Mouse (Mus musculus) midbrain, embryonic 14.5 days (tissue): ENCODE measurements at regions not wholly inside any gene's neighbourhood (a gene's known extent, or its start where the extent isn't known, plus 50 kb on each side); places are given as distances from the start of the nearest gene placed in this dataset.
A peak's percentile ranks its signal among the peaks of the same experiment; 100 is the strongest.

ENCODE experiments used
- ATAC-seq: fragments of 200-750 bp; cut with Nextera tagmentation; 2 replicates; pipeline ENCODE4 v1.8.0; 2017; ENCODE audit warnings: moderate number of reproducible peaks, moderate library complexity; ENCODE audit not compliant: low FRiP score, low TSS enrichment
- DNase-seq: peaks from one replicate; pipeline ENCODE4 v3.0.0-alpha.2; 2015
- H3K27ac ChIP-seq: fragments of 300-500 bp; sonication (generic); replicated peaks from 2 replicates; pipeline ENCODE4 v1.5.1; 2014; ENCODE audit warnings: mild to moderate bottlenecking, low read depth, low read length, moderate library complexity
- H3K27me3 ChIP-seq: fragments of 300-500 bp; sonication (generic); 2 replicates; pipeline ENCODE4 v1.6.1; 2014; ENCODE audit warnings: low read length, control low read depth, mixed read lengths; ENCODE audit not compliant: control insufficient read depth, insufficient read depth
- H3K36me3 ChIP-seq: fragments of 300-500 bp; sonication (generic); 2 replicates; pipeline ENCODE4 v1.6.1; 2014; ENCODE audit warnings: low read length, control low read depth; ENCODE audit not compliant: control insufficient read depth, insufficient read depth
- H3K4me1 ChIP-seq: fragments of 300-500 bp; sonication (generic); 2 replicates; pipeline ENCODE4 v1.6.1; 2014; ENCODE audit warnings: mild to moderate bottlenecking, antibody characterized with exemption, low read length, control low read depth; ENCODE audit not compliant: control insufficient read depth, insufficient read depth
- H3K4me2 ChIP-seq: fragments of 300-500 bp; sonication (generic); 2 replicates; pipeline ENCODE4 v1.6.1; 2014; ENCODE audit warnings: mild to moderate bottlenecking, low read length, moderate library complexity
- H3K4me3 ChIP-seq: fragments of 300-500 bp; sonication (generic); replicated peaks from 2 replicates; pipeline ENCODE4 v1.5.1; 2014; ENCODE audit warnings: low read depth, low read length
- H3K9ac ChIP-seq: fragments of 300-500 bp; sonication (generic); replicated peaks from 2 replicates; pipeline ENCODE4 v1.6.1; 2014; ENCODE audit warnings: mild to moderate bottlenecking, low read length, moderate library complexity
- H3K9me3 ChIP-seq: fragments of 300-500 bp; sonication (generic); 2 replicates; pipeline ENCODE4 v1.6.1; 2016; ENCODE audit warnings: low read length, control low read depth, mixed read lengths; ENCODE audit not compliant: control insufficient read depth
- WGBS: fragments of 180-500 bp; shearing (Covaris S2); extraction: QIAGEN DNeasy Blood & Tissue Kit; methylation state at CpG from one replicate; pipeline ENCODE4 v1.1.7; 2014; 5-methylcytosine and 5-hydroxymethylcytosine counted together

GRCm38 (mm10) chr12:7870004-7870403 lies 107.4 kb upstream of the Apob start:
- H3K4me3 ChIP-seq: no peak overlapping the region
- ATAC-seq: no peak
- no peaks in the 10 kb centered on the region for H3K36me3 ChIP-seq
- no peaks in the 10 kb centered on the region for H3K4me1 ChIP-seq
- peak; percentile 75 for DNase-seq
- H3K27me3 ChIP-seq: no peaks in the 10 kb centered on the region
- no peaks in the 10 kb centered on the region for H3K9me3 ChIP-seq
- H3K4me2 ChIP-seq: no peak overlapping the region
- no peak overlapping the region for H3K27ac ChIP-seq
- no peak overlapping the region for H3K9ac ChIP-seq
- WGBS: 68% methylated on average over 3 of the region's 3 CpGs

DNA sequence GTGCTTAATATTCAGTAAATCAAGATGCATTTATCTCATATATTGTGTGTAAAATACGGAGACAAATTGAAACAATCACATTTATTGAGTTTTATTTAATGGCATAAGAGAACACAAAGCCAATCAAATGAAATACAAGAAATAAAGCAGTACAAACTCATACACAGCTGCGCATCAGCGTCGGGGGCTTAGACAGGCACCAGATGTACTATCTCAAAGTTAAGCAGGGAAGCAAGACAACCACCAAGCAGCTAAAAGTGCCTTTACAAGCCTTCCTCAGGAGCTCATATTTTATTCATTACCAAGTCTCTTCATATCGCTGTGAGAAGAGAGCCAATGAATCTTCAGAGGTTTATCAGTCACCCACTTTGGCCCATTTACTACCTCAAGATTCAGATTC lies 107.0 kb upstream of the Apob start:
- DNase-seq (no peak), ATAC-seq (no peak)
- no peaks in the 10 kb centered on the region for H3K4me1 ChIP-seq

GRCm38 (mm10) chr12:7875454-7875853 lies 102.0 kb upstream of the Apob start:
- no peak overlapping the region for H3K9ac ChIP-seq
- no peak overlapping the region for H3K4me2 ChIP-seq
- 77% methylated on average over 2 of the region's 2 CpGs for WGBS
- no peaks in the 10 kb centered on the region for H3K9me3 ChIP-seq
- H3K27me3 ChIP-seq: no peaks in the 10 kb centered on the region
- no peaks in the 10 kb centered on the region for H3K4me1 ChIP-seq
- H3K27ac ChIP-seq: no peak overlapping the region
- no peak overlapping the region for H3K4me3 ChIP-seq
- ATAC-seq (no peak), DNase-seq (no peak)
- H3K36me3 ChIP-seq: no peaks in the 10 kb centered on the region

More for the DNA sequence above, 107.0 kb upstream of the Apob start:
- no peak overlapping the region for H3K27ac ChIP-seq
- H3K27me3 ChIP-seq: no peaks in the 10 kb centered on the region
- H3K36me3 ChIP-seq: no peaks in the 10 kb centered on the region
- WGBS: 84% methylated on average over 5 of the region's 5 CpGs
- no peaks in the 10 kb centered on the region for H3K9me3 ChIP-seq
- no peak overlapping the region for H3K9ac ChIP-seq
- no peak overlapping the region for H3K4me2 ChIP-seq
- H3K4me3 ChIP-seq: no peak overlapping the region

DNA sequence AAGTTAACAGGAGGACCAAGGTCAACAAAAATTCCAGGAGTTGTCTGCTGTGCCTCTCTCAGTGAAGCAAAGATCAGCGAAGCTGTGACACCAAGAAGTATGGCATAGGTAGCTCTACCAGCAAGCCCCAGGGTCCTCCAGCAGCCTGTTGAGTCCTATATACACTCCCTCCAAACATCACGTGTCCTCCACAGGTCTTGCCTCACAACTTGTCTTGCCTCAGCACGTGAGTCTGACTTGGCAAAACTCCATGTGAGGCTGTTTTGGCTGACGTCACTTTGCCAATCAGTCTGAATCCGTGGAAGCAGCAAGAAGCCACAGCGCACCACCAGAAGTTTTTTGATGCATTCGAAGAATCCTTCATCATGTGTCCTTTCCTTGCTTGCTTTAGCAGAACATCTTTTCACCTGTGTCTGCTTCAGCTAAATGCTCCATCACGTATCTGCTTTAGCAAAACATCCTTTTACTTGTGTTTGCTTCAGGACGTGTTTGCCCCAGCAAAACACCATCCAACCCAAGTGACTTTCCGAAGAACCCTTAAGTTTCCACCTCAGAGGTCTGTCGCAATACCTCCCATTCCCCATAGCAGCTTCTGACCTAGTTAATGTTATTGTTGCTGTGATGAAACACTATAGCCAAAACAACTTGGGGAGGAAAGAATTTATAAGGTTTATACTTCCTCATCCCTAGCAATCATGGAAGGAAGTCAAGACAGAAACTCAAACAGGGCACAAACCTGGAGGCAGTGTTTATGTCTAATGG lies 101.0 kb upstream of the Apob start:
- no peak overlapping the region for H3K4me3 ChIP-seq
- no peaks in the 10 kb centered on the region for H3K36me3 ChIP-seq
- no peak overlapping the region for H3K27ac ChIP-seq
- H3K4me2 ChIP-seq: no peak overlapping the region
- no peak overlapping the region for H3K9ac ChIP-seq
- no peaks in the 10 kb centered on the region for H3K27me3 ChIP-seq
- WGBS: 93% methylated on average over 11 of the region's 11 CpGs
- DNase-seq (no peak), ATAC-seq (no peak)
- no peaks in the 10 kb centered on the region for H3K9me3 ChIP-seq
- no peaks in the 10 kb centered on the region for H3K4me1 ChIP-seq

- H3K9ac ChIP-seq: no peak overlapping the region
- no peaks in the 10 kb centered on the region for H3K4me1 ChIP-seq
- DNase-seq (no peak), ATAC-seq (no peak)
- no peaks in the 10 kb centered on the region for H3K9me3 ChIP-seq
- H3K36me3 ChIP-seq: no peaks in the 10 kb centered on the region
- WGBS: 95% methylated on average over 5 of the region's 5 CpGs
- no peak overlapping the region for H3K4me2 ChIP-seq
- H3K27me3 ChIP-seq: no peaks in the 10 kb centered on the region
- no peak overlapping the region for H3K4me3 ChIP-seq
- no peak overlapping the region for H3K27ac ChIP-seq
Observed at GRCm38 (mm10) chr12:7878761-7879160, 98.7 kb upstream of the Apob start.

- Histone ChIP-seq H3K4me3 (no peak overlapping the region), H3K9me3 (no peaks in the 10 kb centered on the region), H3K9ac (no peak overlapping the region), H3K4me1 (no peaks in the 10 kb centered on the region), H3K27me3 (no peaks in the 10 kb centered on the region), H3K36me3 (no peaks in the 10 kb centered on the region), H3K4me2 (no peak overlapping the region), H3K27ac (no peak overlapping the region)
- DNase-seq (no peak), ATAC-seq (no peak)
- WGBS: 53% methylated on average over 2 of the region's 2 CpGs
Observed at GRCm38 (mm10) chr12:7896156-7896555, 81.3 kb upstream of the Apob start.

GRCm38 (mm10) chr12:7905329-7905728 lies 72.1 kb upstream of the Apob start:
- DNase-seq: no peak
- no peak for ATAC-seq
- H3K27me3 ChIP-seq: no peaks in the 10 kb centered on the region
- no peak overlapping the region for H3K4me2 ChIP-seq
- no peaks in the 10 kb centered on the region for H3K4me1 ChIP-seq
- H3K4me3 ChIP-seq: no peak overlapping the region
- H3K36me3 ChIP-seq: no peaks in the 10 kb centered on the region
- 88% methylated on average over 2 of the region's 2 CpGs for WGBS
- H3K9ac ChIP-seq: no peak overlapping the region
- H3K27ac ChIP-seq: no peak overlapping the region
- H3K9me3 ChIP-seq: no peaks in the 10 kb centered on the region

GRCm38 (mm10) chr12:7906831-7907230 lies 70.6 kb upstream of the Apob start:
- ATAC-seq (no peak), DNase-seq (no peak)
- 84% methylated on average over 2 of the region's 2 CpGs for WGBS
- Histone ChIP-seq H3K27ac (no peak overlapping the region), H3K4me2 (no peak overlapping the region), H3K36me3 (no peaks in the 10 kb centered on the region), H3K4me1 (no peaks in the 10 kb centered on the region), H3K9ac (no peak overlapping the region), H3K27me3 (no peaks in the 10 kb centered on the region), H3K4me3 (no peak overlapping the region), H3K9me3 (no peaks in the 10 kb centered on the region)

DNA sequence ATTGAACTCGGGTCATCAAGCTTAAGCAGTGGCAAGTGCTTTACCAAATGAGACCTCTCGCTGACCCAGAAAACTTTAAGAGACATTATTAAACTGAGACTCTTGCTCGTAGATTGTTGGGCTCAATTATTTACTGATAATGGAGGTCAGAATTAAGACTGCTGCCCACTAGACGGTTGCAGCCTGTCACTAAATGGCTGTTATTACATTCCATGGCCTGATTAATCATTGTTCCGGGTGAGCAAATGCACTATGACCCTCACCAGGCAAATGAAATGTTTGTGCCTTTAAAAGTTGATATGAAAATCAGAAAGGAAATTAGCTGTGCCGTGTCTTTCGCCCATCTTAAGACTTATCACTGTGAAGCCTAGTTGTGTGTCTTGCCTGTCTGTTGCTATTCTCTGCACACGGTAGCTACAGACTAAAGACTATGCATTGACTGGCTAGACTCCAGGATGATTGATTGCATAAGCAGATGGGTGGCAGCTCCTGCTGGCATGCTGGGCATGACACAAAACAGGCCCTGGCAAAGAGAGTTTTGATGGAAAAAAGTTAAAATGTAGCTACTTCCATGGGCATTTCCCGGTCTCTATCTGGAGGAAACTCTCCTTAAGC lies 67.6 kb upstream of the Apob start:
- Histone ChIP-seq H3K4me1 (no peaks in the 10 kb centered on the region), H3K36me3 (no peaks in the 10 kb centered on the region), H3K9ac (no peak overlapping the region), H3K4me3 (no peak overlapping the region), H3K4me2 (no peak overlapping the region), H3K27ac (no peak overlapping the region), H3K9me3 (no peaks in the 10 kb centered on the region), H3K27me3 (no peaks in the 10 kb centered on the region)
- no peak for DNase-seq
- no peak for ATAC-seq
- WGBS: 79% methylated on average over 9 of the region's 9 CpGs
